9 mouse cellular contexts compared by ENCODE assay signal in genomic region chr14:55078366-55078989, GRCm38 (mm10). TPM values are rescaled to one million over a fixed set of nuclear protein-coding genes. Genes with fewer than 3 reads are reported as not detected.
DNase-seq lines count a peak whose midpoint lies in the region; ATAC-seq and TF ChIP-seq lines count a peak whose summit lies in the region.
"Had no signal": no experiment of that assay in that cellular context is flagged by ENCODE, and none has a peak within 500 bp of the region (broad histone marks: within the 10 kb centered on the region; RNA-seq: fewer than 3 reads in every experiment).

No protein-coding gene starts in this region.

- DNase-seq in heart, adult 11 months = no peak
- peak; percentile 55 for DNase-seq in embryo, embryonic 9.5 days (ENCODE audit: extremely low spot score)
- peak; percentile 67 for DNase-seq in midbrain, postnatal 0 days (ENCODE audit: low spot score)
- DNase-seq in left cerebral cortex, postnatal 4 days = no peak
- no peak for DNase-seq in layer of hippocampus, adult 8-10 months (ENCODE audit: low spot score in 2 of 2)
- DNase-seq in ovary, postnatal 14 days (ENCODE audit: low spot score) = no peak

- TF ChIP-seq CTCF in midbrain, postnatal 0 days (IDR thresholded peaks at IDR 0.05) = no peak

- H3K9ac ChIP-seq in heart, embryonic 15.5 days = peak overlapping the region; percentile 31; the same call in 1 of the 2 replicates
- peak overlapping the region; percentile 29; the same call in 1 of the 2 replicates for H3K9ac ChIP-seq in intestine, embryonic 15.5 days
- H3K9ac ChIP-seq in midbrain, postnatal 0 days (replicated peaks; ENCODE audit: low read length, poor library complexity, severe bottlenecking) = peak overlapping the region; percentile 29; the same call in 1 of the 2 replicates

- H3K4me3 ChIP-seq in heart, embryonic 15.5 days = peak overlapping the region; percentile 25; the same call in 1 of the 2 replicates
- 0 out of 2 replicates have a peak overlapping the region, but pooled peaks have one; percentile 3 for H3K4me3 ChIP-seq in intestine, embryonic 15.5 days (replicated peaks)
- H3K4me3 ChIP-seq in midbrain, postnatal 0 days (ENCODE audit: low read depth, low read length) = no peak overlapping the region

- ATAC-seq in heart, embryonic 15.5 days (replicated peaks; ENCODE audit: insufficient number of reproducible peaks, insufficient read depth, low FRiP score, low read depth) = 0 out of 2 replicates have a peak, but pooled peaks have one; percentile 36
- ATAC-seq in intestine, embryonic 15.5 days = peak; percentile 37; the same call in 1 of the 2 replicates
- ATAC-seq in midbrain, postnatal 0 days (ENCODE audit: low FRiP score) = peak; percentile 52; the same call in 1 of the 2 replicates

- peaks cover 33% of the 10 kb centered on the region for H3K4me1 ChIP-seq in heart, embryonic 15.5 days (replicated peaks)
- peaks cover 16% of the 10 kb centered on the region for H3K4me1 ChIP-seq in intestine, embryonic 15.5 days (replicated peaks)
- H3K4me1 ChIP-seq in midbrain, postnatal 0 days (ENCODE audit: insufficient read depth, low read length) = peaks cover 14% of the 10 kb centered on the region; the same call in 1 of the 2 replicates

- 7% methylated on average over 23 of the region's 23 CpGs for WGBS in heart, embryonic 15.5 days
- 17% methylated on average over 23 of the region's 23 CpGs for WGBS in intestine, embryonic 15.5 days
- WGBS in midbrain, postnatal 0 days = 3% methylated on average over 23 of the region's 23 CpGs

- H3K27me3 ChIP-seq in heart, embryonic 15.5 days = peaks cover 32% of the 10 kb centered on the region
- H3K27me3 ChIP-seq in intestine, embryonic 15.5 days (replicated peaks) = no peaks in the 10 kb centered on the region
- H3K27me3 ChIP-seq in midbrain, postnatal 0 days (ENCODE audit: insufficient read depth, low read length) = no peaks in the 10 kb centered on the region

- H3K36me3 ChIP-seq in heart, embryonic 15.5 days = no peaks in the 10 kb centered on the region
- no peaks in the 10 kb centered on the region for H3K36me3 ChIP-seq in intestine, embryonic 15.5 days
- peaks cover 11% of the 10 kb centered on the region for H3K36me3 ChIP-seq in midbrain, postnatal 0 days (ENCODE audit: insufficient read depth, low read length)

- peak overlapping the region; percentile 49 for H3K4me2 ChIP-seq in heart, embryonic 15.5 days
- peak overlapping the region; percentile 50 for H3K4me2 ChIP-seq in intestine, embryonic 15.5 days (replicated peaks)
- peak overlapping the region; percentile 22 for H3K4me2 ChIP-seq in midbrain, postnatal 0 days (ENCODE audit: low read depth, low read length, poor library complexity, severe bottlenecking)

- no peaks in the 10 kb centered on the region for H3K9me3 ChIP-seq in heart, embryonic 15.5 days (replicated peaks)
- H3K9me3 ChIP-seq in intestine, embryonic 15.5 days = no peaks in the 10 kb centered on the region
- no peaks in the 10 kb centered on the region for H3K9me3 ChIP-seq in midbrain, postnatal 0 days (ENCODE audit: low read length)

- H3K27ac ChIP-seq in heart, embryonic 15.5 days = no peak overlapping the region
- H3K27ac ChIP-seq in intestine, embryonic 15.5 days = no peak overlapping the region
- peak overlapping the region; percentile 75 for H3K27ac ChIP-seq in midbrain, postnatal 0 days (ENCODE audit: low read depth, low read length)

- intact Hi-C loops in left cerebral cortex, postnatal 4 days (cut with DNase I) = loop anchor here (5.0 kb wide), 1 partner anchor 51 kb away; no protein-coding TSS in a partner anchor

RNA-seq across cellular contexts. Expression of gene Zfhx2, which starts 13.6 kb away (rescaled TPM):
- 2.6 and 3.6 TPM in 2 replicates for polyA plus RNA-seq in heart, embryonic 15.5 days (2015; fragmentation: Nextera tagmentation; extraction: Ambion mirVana)
- 3.8 and 4.4 TPM in 2 replicates for polyA plus RNA-seq in intestine, embryonic 15.5 days (2015; fragmentation: Nextera tagmentation; extraction: Ambion mirVana)
- 16.4 and 18.6 TPM in 2 replicates for total RNA-seq in midbrain, postnatal 0 days (2014; rRNA removed)
- 11.2 and 14.2 TPM in 2 replicates for polyA plus RNA-seq in midbrain, postnatal 0 days (2015; fragmentation: Nextera tagmentation; extraction: Ambion mirVana)
- 10 to 100 TPM; 28.2 to 29.4 TPM for total RNA-seq in left cerebral cortex, postnatal 4 days (2021)
- total RNA-seq in layer of hippocampus, adult 8-10 months (2022) = 10 to 100 TPM; 45.9 to 69.4 (median 55.7) TPM

RNA-seq across cellular contexts. Expression of gene Thtpa, which starts 16.1 kb away (rescaled TPM):
- 13.2 and 15.6 TPM in 2 replicates for polyA plus RNA-seq in heart, embryonic 15.5 days (2015; fragmentation: Nextera tagmentation; extraction: Ambion mirVana)
- 19.0 and 19.4 TPM in 2 replicates for polyA plus RNA-seq in intestine, embryonic 15.5 days (2015; fragmentation: Nextera tagmentation; extraction: Ambion mirVana)
- total RNA-seq in midbrain, postnatal 0 days (2014; rRNA removed) = 38.0 and 42.1 TPM in 2 replicates
- polyA plus RNA-seq in midbrain, postnatal 0 days (2015; fragmentation: Nextera tagmentation; extraction: Ambion mirVana) = 32.5 and 35.2 TPM in 2 replicates
- total RNA-seq in left cerebral cortex, postnatal 4 days (2021) = 10 to 100 TPM; 34.7 to 35.7 TPM
- total RNA-seq in layer of hippocampus, adult 8-10 months (2022) = 10 to 100 TPM; 19.5 to 23.2 (median 22.3) TPM

RNA-seq across cellular contexts. Expression of gene Ap1g2, which starts 27.9 kb away (rescaled TPM):
- polyA plus RNA-seq in heart, embryonic 15.5 days (2015; fragmentation: Nextera tagmentation; extraction: Ambion mirVana) = 8.5 and 12.6 TPM in 2 replicates
- polyA plus RNA-seq in intestine, embryonic 15.5 days (2015; fragmentation: Nextera tagmentation; extraction: Ambion mirVana) = 71.9 and 73.9 TPM in 2 replicates
- 8.2 and 11.6 TPM in 2 replicates for total RNA-seq in midbrain, postnatal 0 days (2014; rRNA removed)
- polyA plus RNA-seq in midbrain, postnatal 0 days (2015; fragmentation: Nextera tagmentation; extraction: Ambion mirVana) = 6.6 and 8.9 TPM in 2 replicates
- total RNA-seq in left cerebral cortex, postnatal 4 days (2021) = 10 to 100 TPM; 25.8 to 31.4 TPM
- total RNA-seq in layer of hippocampus, adult 8-10 months (2022) = 10 to 100 TPM; 10.8 to 20.7 (median 14.8) TPM

RNA-seq across cellular contexts. Expression of gene Jph4, which starts 38.3 kb away (rescaled TPM):
- polyA plus RNA-seq in heart, embryonic 15.5 days (2015; fragmentation: Nextera tagmentation; extraction: Ambion mirVana) = 0.24 and 0.55 TPM in 2 replicates
- 1.6 and 1.7 TPM in 2 replicates for polyA plus RNA-seq in intestine, embryonic 15.5 days (2015; fragmentation: Nextera tagmentation; extraction: Ambion mirVana)
- 158 and 182 TPM in 2 replicates for total RNA-seq in midbrain, postnatal 0 days (2014; rRNA removed)
- polyA plus RNA-seq in midbrain, postnatal 0 days (2015; fragmentation: Nextera tagmentation; extraction: Ambion mirVana) = 41.7 and 45.1 TPM in 2 replicates
- 100 to 1,000 TPM; 366 to 399 TPM for total RNA-seq in left cerebral cortex, postnatal 4 days (2021)
- total RNA-seq in layer of hippocampus, adult 8-10 months (2022) = 100 to 1,000 TPM; 361 to 416 (median 386) TPM
- total RNA-seq: MEL had no signal

Comparison
In these comparisons a context has a peak if more than half of its experiments do, and no peak if none do; other contexts are left out.
1. DNase-seq: peak in embryo, embryonic 9.5 days (single experiment) and midbrain, postnatal 0 days (single experiment); none in heart, adult 11 months (single experiment), left cerebral cortex, postnatal 4 days (single experiment), layer of hippocampus, adult 8-10 months (0 of 2) and ovary, postnatal 14 days (single experiment).
2. Peak in every context shown above with its lines, with median percentiles within 50 percentile points of each other: ATAC-seq, H3K4me2 ChIP-seq and H3K9ac ChIP-seq.